Mouse (Mus musculus) thymus, postnatal 36 days (tissue): ENCODE measurements around the gene Pex6.
"Not testable (repeated sequence)": the region's sequence is repeated elsewhere in the genome, so short reads cannot be mapped to it uniquely, and the experiment has no call there.

Experiments used
- DNase-seq, 2 experiments: peaks; one replicate each; pipeline ENCODE4 v3.0.0; 2022; ENCODE audit warnings: mixed read lengths in 2 of 2

Pex6 gene

GRCm38 (mm10) chr17:46741305-46741704 is 30.0 kb downstream of the Pex6 start:
- no peak for DNase-seq

- DNase-seq: no peak
Observed at GRCm38 (mm10) chr17:46742986-46743385, 31.7 kb downstream of the Pex6 start.

- DNase-seq: no peak
Observed at GRCm38 (mm10) chr17:46745506-46745905, 34.2 kb downstream of the Pex6 start.

DNA sequence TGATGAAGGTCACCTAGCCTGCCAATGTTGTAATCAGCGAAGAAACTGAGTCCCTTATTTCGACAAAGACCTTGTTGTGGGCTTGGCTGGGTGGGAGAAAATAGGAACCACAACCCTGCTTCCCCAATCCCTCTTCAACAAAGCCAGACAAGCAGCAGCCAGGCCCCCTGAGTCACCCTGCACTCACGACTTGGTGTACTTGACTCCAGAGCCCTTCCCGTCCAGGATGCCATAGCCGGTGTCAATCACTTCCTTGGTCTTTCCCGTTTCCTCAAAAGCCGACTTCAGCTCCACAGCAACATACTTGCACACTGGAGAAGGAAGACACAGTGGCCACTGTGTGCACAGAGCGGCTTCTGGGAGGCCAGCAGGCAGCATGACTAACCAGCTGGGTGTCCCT is 36.0 kb downstream of the Pex6 start:
- DNase-seq: no peak

DNA sequence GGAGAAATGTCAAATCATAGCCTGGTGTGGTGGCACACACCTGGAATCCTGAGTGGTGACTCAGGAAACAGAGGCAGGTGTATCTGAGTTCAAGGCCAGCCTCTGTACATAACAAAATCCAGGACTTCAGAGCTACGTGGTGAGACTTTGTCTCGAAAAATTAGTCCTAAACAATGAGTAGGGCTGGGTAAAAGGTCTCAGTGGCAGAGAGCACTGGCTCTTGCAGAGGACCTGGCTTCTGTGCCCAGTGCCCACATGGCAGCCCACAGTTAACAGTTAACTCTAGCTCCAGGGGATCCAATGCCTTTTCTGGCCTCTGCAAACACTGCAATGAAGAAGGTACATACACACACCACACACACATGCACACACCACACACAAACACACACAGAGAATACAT is 36.5 kb downstream of the Pex6 start:
- no peak for DNase-seq

- DNase-seq: no peak
Observed at GRCm38 (mm10) chr17:46749282-46749681, 38.0 kb downstream of the Pex6 start.

- DNase-seq: no peak
Observed at GRCm38 (mm10) chr17:46750580-46750979, 39.3 kb downstream of the Pex6 start.

DNA sequence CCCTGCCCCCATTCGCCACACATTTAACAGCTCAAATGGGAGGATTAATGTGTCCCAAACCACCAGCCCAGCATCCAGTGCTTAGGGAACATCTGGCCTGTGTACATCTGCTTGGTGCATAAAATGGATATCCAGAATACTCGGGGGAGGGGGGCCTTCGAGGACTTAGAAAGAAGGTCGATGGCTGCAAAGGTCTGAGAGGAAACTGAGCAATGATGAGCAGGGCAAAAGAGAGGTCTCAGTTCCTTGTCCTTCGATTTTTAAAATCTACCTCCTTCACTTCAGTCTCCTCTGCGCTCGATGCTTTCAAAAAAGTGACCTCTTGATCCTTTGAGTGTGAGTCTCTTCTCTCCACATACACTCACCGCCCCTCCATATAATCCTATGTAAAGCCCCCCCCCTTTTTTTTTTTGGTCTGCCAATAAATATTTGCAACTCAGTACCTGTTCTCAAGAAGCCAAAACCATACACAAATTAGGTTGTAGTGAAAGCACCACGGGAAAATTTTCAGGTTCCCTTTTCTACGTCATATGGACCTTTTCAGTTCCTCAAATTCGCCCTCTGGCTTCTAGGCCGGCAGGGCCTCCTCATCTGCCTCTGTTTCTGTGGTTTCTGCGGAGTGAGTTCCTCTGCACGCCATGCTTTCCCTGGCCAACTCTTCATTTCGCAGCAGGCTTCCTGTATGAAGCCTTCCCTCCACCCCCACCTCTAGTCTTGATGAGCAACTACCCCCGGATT is 40.0 kb downstream of the Pex6 start:
- no peak for DNase-seq

DNA sequence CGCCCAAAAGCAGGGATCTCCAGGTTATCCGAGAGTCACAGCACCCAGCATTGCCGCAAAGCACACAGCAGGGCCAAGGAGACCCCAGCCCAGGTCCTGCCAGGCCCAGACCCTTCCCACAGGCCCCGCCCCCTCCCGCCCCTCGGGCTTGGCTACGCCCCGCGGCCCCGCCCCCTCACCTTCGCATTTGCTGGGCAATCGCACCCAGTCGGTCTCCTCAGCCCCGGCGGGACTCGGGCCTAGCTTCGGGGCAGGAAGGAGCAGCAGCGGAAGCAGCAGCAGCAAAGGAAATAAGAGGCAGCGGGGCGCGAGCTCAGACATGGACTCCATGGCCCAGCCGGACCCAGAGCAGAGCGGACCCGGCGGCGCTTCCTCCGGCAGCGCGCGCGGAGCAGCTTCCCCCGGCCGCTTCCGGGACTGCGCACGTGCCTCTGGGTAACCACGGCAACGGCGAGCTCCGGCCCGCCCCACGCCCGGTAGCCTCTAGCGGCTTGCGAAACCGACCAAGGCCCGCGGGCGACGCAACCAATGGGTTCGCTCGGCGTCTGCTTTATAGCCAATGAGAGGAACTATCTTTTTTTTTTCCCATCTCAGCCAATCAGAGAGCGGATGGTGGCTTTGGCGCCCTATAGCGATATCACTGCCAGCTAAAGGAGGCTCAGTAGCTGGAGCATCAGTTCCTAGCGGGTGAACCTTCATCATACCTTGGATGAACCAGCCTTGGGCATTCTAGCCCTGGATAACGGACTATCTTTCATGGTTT is 40.7 kb downstream of the Pex6 start, which contains the start of gene Cnpy3:
TSS of gene Cnpy3 (minus strand) at position 421 of the 763 bp plus-strand sequence.
- peak; percentile 94 to 98 for DNase-seq

DNA sequence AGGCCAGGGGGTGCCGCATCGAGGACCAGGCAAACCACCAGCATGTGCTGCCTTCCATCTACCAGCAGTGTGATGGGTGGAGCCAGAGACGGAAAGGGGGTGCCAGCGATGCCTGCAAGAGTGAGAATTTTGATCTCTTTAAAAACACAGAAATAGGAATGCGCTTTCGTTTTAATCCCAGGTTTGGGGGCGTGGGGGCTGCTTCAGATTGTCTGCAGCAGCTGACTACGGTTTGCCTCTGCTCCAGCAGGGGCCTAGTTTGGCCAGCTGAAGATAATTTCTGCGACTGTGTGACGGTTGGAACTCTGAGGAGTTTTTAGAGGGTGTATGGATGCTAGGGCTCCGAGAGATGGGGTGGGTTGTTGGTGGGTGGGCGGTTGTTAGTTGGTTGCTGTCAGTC is 47.5 kb downstream of the Pex6 start:
- no peak for DNase-seq

- DNase-seq: peak; percentile 67 to 85
Observed at GRCm38 (mm10) chr17:46763544-46763943, 52.3 kb downstream of the Pex6 start, which contains the start of gene Ptcra. Ptcra (minus strand) TSS chr17:46763712.

- DNase-seq: not testable (repeated sequence)
Observed at GRCm38 (mm10) chr17:46764916-46765315, 53.7 kb downstream of the Pex6 start.

DNA sequence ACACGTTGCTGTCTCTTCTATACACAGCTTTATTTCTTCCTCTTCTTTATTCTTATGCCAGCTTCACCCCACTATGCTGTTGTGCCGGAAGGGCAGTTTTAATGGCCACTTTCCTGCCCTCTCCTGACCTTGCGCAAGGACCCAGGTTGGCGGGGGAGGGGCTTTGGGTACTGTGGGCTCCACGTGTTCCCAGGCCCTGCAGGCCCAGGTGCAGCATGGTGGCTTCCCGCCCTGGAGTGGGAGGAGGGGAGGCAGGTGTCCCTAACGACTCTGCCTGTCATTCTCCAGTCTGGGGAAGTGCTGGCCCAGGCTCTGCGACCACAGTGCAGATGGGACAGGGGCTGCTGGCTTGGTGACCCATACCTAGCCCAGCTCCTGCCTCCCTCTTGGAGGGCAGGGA is 56.6 kb downstream of the Pex6 start:
- DNase-seq: peak; percentile 78 to 89

- DNase-seq: no peak
Observed at GRCm38 (mm10) chr17:46770546-46770945, 59.3 kb downstream of the Pex6 start.

DNA sequence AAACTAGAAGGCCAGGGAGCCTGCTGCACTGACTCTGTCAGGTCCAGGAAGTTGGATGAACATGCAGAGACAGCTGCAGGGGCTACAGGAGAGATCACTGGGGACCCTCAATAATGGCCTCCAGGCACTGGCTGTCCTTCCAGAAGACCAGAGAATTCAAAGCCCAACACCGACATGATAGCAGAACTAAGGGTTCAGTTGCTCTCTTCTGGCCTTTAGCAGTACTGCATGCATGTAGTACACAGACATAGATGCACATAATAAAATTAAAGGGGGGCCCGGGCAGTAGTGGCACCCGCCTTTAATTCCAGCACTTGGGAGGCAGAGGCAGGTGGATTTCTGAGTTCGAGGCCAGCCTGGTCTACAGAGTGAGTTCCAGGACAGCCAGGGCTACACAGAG is 59.8 kb downstream of the Pex6 start:
- no peak for DNase-seq

- no peak for DNase-seq
Observed at GRCm38 (mm10) chr17:46771616-46772015, 60.4 kb downstream of the Pex6 start.

- no peak for DNase-seq
Observed at GRCm38 (mm10) chr17:46772038-46772403, 60.8 kb downstream of the Pex6 start.

- DNase-seq: peak; percentile 81 to 83
Observed at GRCm38 (mm10) chr17:46772404-46773277, 61.4 kb downstream of the Pex6 start, which contains the start of gene 2310039H08Rik. 2310039H08Rik (plus strand) TSS chr17:46772635.

GRCm38 (mm10) chr17:46773278-46774130 is 62.2 kb downstream of the Pex6 start:
- no peak for DNase-seq

- DNase-seq: no peak
Observed at GRCm38 (mm10) chr17:46774131-46774472, 62.8 kb downstream of the Pex6 start.

DNA sequence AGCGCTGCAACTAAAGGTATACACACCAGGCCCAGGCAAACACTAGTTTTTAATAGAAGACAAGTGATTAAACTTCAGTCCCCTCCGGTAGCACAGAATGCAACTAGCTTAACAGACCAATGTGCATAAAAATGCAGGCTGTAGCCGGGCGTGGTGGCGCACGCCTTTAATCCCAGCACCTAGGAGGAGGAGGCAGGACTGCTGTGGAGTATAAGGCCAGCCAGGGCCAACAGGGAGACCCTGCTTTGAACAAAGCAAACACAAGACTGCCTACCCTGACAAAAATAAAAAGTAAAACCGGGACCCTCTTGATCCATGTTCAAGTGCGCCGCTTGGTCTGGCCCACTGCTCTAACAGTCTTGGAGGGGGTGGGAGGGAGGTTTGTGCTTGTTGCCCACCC is 63.8 kb downstream of the Pex6 start:
- DNase-seq: no peak
